Mouse (Mus musculus): ENCODE data around the gene Rapgefl1. TPM values are rescaled to one million over a fixed set of nuclear protein-coding genes. Genes with fewer than 3 reads are reported as not detected.

The Rapgefl1 gene
- polyA plus RNA-seq, 1 experiment from 2014 or later: 1.1 TPM

DNA sequence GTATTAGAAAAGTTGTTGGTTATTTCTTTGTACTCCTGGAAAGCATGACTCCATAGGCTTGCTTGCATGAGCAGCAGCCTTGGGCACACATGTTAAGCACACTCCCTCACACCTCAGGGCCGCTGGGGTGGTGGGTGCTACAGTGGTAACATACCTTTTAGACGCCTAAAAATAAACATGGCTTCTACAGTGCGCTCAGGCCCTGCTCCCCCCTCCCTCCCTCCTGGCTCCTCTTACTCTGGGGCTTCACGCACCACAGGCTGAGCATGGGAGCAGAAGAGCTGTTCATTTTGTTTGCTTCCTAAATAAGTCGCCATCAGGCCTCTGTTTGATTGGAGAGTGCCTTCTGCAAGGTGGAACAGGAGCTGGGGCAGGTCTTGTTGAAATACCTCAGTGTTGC, 39.3 kb upstream of the Rapgefl1 start:
- H3K9me3 ChIP-seq (replicated peaks; ENCODE audit: control insufficient read depth, low read length): no peaks in the 10 kb centered on the region
- DNase-seq (ENCODE audit: low spot score) (no peak), ATAC-seq (replicated peaks; ENCODE audit: insufficient number of reproducible peaks, low FRiP score, low TSS enrichment, low read depth) (no peak)
- 0 out of 2 replicates have a peak, but pooled peaks cover 2% of the 10 kb centered on the region for H3K4me1 ChIP-seq (ENCODE audit: control insufficient read depth, insufficient read depth, low read length)
- no peaks in the 10 kb centered on the region for H3K27me3 ChIP-seq (ENCODE audit: control insufficient read depth, insufficient read depth, low read length)
- peak overlapping the region; percentile 99 for H3K9ac ChIP-seq (replicated peaks; ENCODE audit: low read length)
- 20% methylated on average over 5 of the region's 5 CpGs for WGBS
- H3K4me3 ChIP-seq (ENCODE audit: low read depth, low read length): peak overlapping the region; percentile 97
- no peak overlapping the region for H3K27ac ChIP-seq (replicated peaks; ENCODE audit: low read depth, low read length)
- peak overlapping the region; percentile 84 for H3K4me2 ChIP-seq (ENCODE audit: low read depth, low read length)
- H3K36me3 ChIP-seq (replicated peaks; ENCODE audit: control insufficient read depth, insufficient read depth, low read depth, low read length): peaks cover 4% of the 10 kb centered on the region

DNA sequence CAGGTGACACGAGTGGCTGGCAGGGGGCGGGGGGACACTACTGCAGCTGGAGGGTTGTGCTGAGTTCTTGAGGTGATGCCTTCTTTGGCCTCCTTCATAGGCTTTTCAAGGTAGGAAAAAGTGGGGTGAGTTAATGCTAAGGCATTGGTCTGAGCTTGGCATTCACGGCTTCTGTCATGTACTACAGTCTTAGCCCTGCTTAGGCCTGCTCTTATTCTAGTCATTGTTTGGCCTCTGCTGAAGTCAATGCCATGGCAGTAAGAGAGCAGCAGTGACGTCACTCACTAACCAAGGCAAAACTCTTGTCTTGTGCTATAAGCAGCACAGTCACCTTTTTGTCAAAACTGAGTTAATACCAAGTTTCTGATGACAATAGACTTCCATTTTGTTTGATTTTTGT, 38.7 kb upstream of the Rapgefl1 start:
- Histone ChIP-seq H3K36me3 (replicated peaks; ENCODE audit: control insufficient read depth, insufficient read depth, low read depth, low read length) (peaks cover 6% of the 10 kb centered on the region), H3K4me2 (ENCODE audit: low read depth, low read length) (peak overlapping the region; percentile 84), H3K27me3 (ENCODE audit: control insufficient read depth, insufficient read depth, low read length) (no peaks in the 10 kb centered on the region), H3K9ac (replicated peaks; ENCODE audit: low read length) (no peak overlapping the region), H3K4me3 (ENCODE audit: low read depth, low read length) (peak overlapping the region; percentile 97), H3K9me3 (replicated peaks; ENCODE audit: control insufficient read depth, low read length) (no peaks in the 10 kb centered on the region), H3K27ac (replicated peaks; ENCODE audit: low read depth, low read length) (no peak overlapping the region), H3K4me1 (ENCODE audit: control insufficient read depth, insufficient read depth, low read length) (0 out of 2 replicates have a peak, but pooled peaks cover 2% of the 10 kb centered on the region)
- ATAC-seq (replicated peaks; ENCODE audit: insufficient number of reproducible peaks, low FRiP score, low TSS enrichment, low read depth) (no peak), DNase-seq (ENCODE audit: low spot score) (no peak)
- whole genome bisulfite sequencing: 62% methylated on average over 4 of the region's 4 CpGs

DNA sequence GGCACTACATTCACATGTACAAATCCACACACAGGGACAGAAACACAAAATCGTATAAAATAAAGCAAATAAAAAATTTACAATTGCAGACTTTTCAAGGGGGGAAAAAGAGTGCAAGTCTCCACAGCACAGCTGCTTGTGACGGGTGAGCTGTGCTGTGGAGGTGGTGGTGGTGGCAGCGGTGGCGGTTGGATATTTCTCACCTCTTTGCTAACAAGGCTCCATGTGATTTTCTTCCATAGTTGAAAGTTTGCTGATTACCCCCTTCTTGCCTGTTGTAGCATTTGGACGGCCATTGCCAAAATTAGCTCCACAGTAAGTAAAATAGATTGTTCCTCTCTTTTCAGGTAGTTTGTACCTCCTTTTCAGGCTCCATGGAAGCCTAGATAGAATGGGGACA, 32.0 kb upstream of the Rapgefl1 start, which contains the start of gene Casc3:
TSS of gene Casc3 (plus strand) at position 301 of the 400 bp plus-strand sequence.
- Histone ChIP-seq H3K4me1 (ENCODE audit: control insufficient read depth, insufficient read depth, low read length) (no peaks in the 10 kb centered on the region), H3K36me3 (replicated peaks; ENCODE audit: control insufficient read depth, insufficient read depth, low read depth, low read length) (peaks cover 7% of the 10 kb centered on the region), H3K9ac (replicated peaks; ENCODE audit: low read length) (no peak within 1 kb of the TSS), H3K27ac (replicated peaks; ENCODE audit: low read depth, low read length) (no peak within 1 kb of the TSS), H3K27me3 (ENCODE audit: control insufficient read depth, insufficient read depth, low read length) (no peaks in the 10 kb centered on the region), H3K9me3 (replicated peaks; ENCODE audit: control insufficient read depth, low read length) (no peaks in the 10 kb centered on the region), H3K4me2 (ENCODE audit: low read depth, low read length) (no peak within 1 kb of the TSS), H3K4me3 (ENCODE audit: low read depth, low read length) (no peak within 1 kb of the TSS)
- DNase-seq (ENCODE audit: low spot score) (no peak), ATAC-seq (replicated peaks; ENCODE audit: insufficient number of reproducible peaks, low FRiP score, low TSS enrichment, low read depth) (no peak)
- 93% methylated on average over 5 of the region's 5 CpGs for WGBS

DNA sequence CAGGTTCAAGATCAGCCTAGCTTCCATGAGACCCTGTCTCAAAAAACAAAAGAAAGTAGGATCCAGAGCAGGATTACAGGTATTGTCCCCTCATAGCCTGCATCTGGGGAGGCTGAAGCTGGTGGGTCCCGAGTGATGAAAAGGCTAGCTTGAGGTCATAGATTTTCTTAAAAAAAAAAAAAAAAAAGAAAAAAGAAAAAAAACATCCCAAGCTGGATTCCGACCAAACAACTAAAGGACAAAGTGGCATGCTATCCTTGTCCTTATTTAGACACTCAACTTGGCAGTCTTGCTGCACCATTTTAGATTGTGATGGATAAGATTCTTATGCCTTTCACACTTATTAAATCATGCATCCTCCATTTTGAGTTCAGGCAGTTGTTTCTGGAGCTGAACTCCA, 28.2 kb upstream of the Rapgefl1 start:
- Histone ChIP-seq H3K4me1 (ENCODE audit: control insufficient read depth, insufficient read depth, low read length) (no peaks in the 10 kb centered on the region), H3K4me2 (ENCODE audit: low read depth, low read length) (no peak overlapping the region), H3K9me3 (replicated peaks; ENCODE audit: control insufficient read depth, low read length) (no peaks in the 10 kb centered on the region), H3K9ac (replicated peaks; ENCODE audit: low read length) (no peak overlapping the region), H3K27me3 (ENCODE audit: control insufficient read depth, insufficient read depth, low read length) (no peaks in the 10 kb centered on the region), H3K36me3 (replicated peaks; ENCODE audit: control insufficient read depth, insufficient read depth, low read depth, low read length) (peaks cover 4% of the 10 kb centered on the region), H3K4me3 (ENCODE audit: low read depth, low read length) (no peak overlapping the region), H3K27ac (replicated peaks; ENCODE audit: low read depth, low read length) (no peak overlapping the region)
- no peak for ATAC-seq (replicated peaks; ENCODE audit: insufficient number of reproducible peaks, low FRiP score, low TSS enrichment, low read depth)
- 80% methylated on average over 2 of the region's 2 CpGs for WGBS
- DNase-seq (ENCODE audit: low spot score): no peak

DNA sequence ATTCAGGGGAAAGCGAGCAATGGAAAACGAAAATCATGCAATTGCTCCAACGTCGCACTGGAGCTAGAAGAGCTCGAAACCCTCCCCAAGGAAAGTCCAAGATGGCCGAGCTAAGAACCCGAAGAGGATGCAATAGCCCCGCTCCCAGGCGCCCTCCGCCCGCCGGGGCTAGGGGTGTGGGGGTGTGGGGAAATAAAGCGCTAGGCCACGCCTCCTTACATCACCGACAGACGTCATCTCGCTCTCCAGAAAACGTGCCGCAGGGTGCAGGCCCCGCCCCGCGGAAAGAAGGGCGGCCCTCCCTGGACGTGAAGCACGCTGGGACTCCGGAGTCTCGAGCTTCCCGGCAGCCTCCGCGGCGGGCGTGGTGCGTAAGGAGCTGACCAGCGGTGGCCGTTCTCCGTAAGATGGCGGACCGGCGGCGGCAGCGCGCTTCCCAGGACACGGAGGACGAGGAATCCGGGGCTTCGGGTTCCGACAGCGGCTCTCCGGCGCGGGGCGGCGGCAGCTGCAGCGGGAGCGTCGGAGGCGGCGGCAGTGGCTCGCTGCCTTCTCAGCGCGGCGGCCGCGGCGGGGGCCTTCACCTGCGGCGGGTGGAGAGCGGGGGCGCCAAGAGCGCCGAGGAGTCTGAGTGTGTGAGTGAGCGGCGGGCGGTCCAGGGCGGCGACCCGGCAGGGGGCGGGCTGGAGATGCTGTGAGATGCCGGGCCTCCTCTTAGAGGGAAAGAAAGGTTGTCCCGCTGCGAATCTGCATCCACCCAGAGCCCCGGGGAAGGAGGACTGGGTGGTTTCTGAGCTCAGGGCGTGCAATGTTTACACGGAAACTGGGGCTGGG, 26.9 kb upstream of the Rapgefl1 start:
- H3K4me3 ChIP-seq (ENCODE audit: low read depth, low read length): peak overlapping the region; percentile 92
- ATAC-seq (replicated peaks; ENCODE audit: insufficient number of reproducible peaks, low FRiP score, low TSS enrichment, low read depth) (peak; percentile 98), DNase-seq (ENCODE audit: low spot score) (peak; percentile 99)
- WGBS: under 1% methylated on average over 78 of the region's 84 CpGs
- H3K4me2 ChIP-seq (ENCODE audit: low read depth, low read length): peak overlapping the region; percentile 78
- H3K36me3 ChIP-seq (replicated peaks; ENCODE audit: control insufficient read depth, insufficient read depth, low read depth, low read length): peaks cover 4% of the 10 kb centered on the region; the same call in 1 of the 2 replicates
- no peaks in the 10 kb centered on the region for H3K4me1 ChIP-seq (ENCODE audit: control insufficient read depth, insufficient read depth, low read length)
- H3K27ac ChIP-seq (replicated peaks; ENCODE audit: low read depth, low read length): peak overlapping the region; percentile 97
- H3K27me3 ChIP-seq (ENCODE audit: control insufficient read depth, insufficient read depth, low read length): no peaks in the 10 kb centered on the region
- peak overlapping the region; percentile 95 for H3K9ac ChIP-seq (replicated peaks; ENCODE audit: low read length)
- H3K9me3 ChIP-seq (replicated peaks; ENCODE audit: control insufficient read depth, low read length): no peaks in the 10 kb centered on the region

DNA sequence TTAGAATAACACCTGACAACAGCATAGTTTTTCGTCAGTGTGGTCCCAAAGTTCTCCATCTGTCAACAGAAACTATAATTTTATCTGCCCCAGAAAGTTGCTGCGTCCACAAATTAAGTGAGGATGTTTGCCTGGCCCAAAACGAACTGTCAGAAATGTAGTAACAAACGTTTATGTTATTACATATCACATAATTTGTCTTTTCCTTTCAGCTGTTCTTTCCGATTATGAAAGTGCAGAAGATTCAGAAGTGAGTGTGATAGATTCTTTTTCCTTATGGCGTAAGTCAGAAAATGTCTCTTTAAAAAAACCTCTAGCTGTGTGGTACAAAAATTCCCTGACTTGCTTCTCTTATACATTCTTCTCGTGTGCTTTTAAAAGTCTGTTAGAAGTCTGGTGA, 25.9 kb upstream of the Rapgefl1 start:
- ATAC-seq (replicated peaks; ENCODE audit: insufficient number of reproducible peaks, low FRiP score, low TSS enrichment, low read depth) (no peak), DNase-seq (ENCODE audit: low spot score) (no peak)
- Histone ChIP-seq H3K4me3 (ENCODE audit: low read depth, low read length) (peak overlapping the region; percentile 92), H3K4me2 (ENCODE audit: low read depth, low read length) (peak overlapping the region; percentile 78), H3K4me1 (ENCODE audit: control insufficient read depth, insufficient read depth, low read length) (no peaks in the 10 kb centered on the region), H3K36me3 (replicated peaks; ENCODE audit: control insufficient read depth, insufficient read depth, low read depth, low read length) (no peaks in the 10 kb centered on the region; the same call in 1 of the 2 replicates), H3K9me3 (replicated peaks; ENCODE audit: control insufficient read depth, low read length) (no peaks in the 10 kb centered on the region), H3K9ac (replicated peaks; ENCODE audit: low read length) (peak overlapping the region; percentile 95), H3K27ac (replicated peaks; ENCODE audit: low read depth, low read length) (no peak overlapping the region), H3K27me3 (ENCODE audit: control insufficient read depth, insufficient read depth, low read length) (no peaks in the 10 kb centered on the region)
- 71% methylated on average over 7 of the region's 7 CpGs for WGBS

DNA sequence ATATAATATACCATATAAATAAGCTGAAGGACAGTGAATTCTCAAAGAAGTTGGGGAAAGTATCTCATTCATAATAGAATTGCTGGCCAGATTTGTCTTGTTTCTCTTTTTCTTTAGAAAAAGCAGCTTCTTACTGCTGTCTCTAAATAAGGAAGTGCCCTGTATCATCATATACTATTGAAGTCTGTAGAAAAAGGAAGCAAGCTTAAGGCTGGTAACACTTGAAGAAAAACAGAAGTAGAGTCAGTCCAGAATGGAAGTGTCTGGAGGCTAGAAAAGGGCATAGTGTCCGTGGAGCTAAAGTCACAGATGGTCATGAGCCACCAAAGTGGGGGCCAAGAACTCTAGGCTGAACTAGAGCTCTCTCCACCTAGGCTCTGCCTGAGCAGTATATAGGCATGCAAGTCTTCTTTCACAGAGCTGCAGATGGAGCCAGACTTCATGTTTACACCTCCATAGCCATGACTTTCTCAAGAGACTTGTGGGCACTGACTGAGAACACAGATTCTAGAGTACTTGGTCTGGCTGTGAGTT, 19.8 kb upstream of the Rapgefl1 start:
- no peak for ATAC-seq (replicated peaks; ENCODE audit: insufficient number of reproducible peaks, low FRiP score, low TSS enrichment, low read depth)

DNA sequence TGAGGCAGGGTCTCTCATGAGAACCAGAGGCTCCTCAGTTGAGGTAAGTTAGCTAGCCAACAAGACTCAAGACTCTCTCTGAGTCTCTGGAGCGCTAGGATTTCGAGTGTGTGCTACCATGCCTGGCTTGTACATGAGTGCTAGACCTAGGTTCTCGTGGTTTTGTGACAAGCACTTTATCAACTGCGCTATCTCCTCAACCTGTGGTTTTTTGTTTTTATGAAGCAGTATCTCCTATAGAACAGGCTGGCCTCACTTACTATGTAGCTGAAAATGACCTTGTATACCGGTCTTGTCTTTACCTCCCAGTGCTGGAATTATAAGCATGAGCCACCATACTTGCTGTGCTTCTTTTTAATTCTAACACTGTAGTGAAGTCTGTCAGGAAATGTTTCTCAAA, 15.6 kb upstream of the Rapgefl1 start:
- Histone ChIP-seq H3K4me3 (ENCODE audit: low read depth, low read length) (no peak overlapping the region), H3K27me3 (ENCODE audit: control insufficient read depth, insufficient read depth, low read length) (no peaks in the 10 kb centered on the region), H3K9me3 (replicated peaks; ENCODE audit: control insufficient read depth, low read length) (no peaks in the 10 kb centered on the region), H3K4me2 (ENCODE audit: low read depth, low read length) (no peak overlapping the region), H3K36me3 (replicated peaks; ENCODE audit: control insufficient read depth, insufficient read depth, low read depth, low read length) (peaks cover 27% of the 10 kb centered on the region), H3K27ac (replicated peaks; ENCODE audit: low read depth, low read length) (no peak overlapping the region), H3K9ac (replicated peaks; ENCODE audit: low read length) (no peak overlapping the region), H3K4me1 (ENCODE audit: control insufficient read depth, insufficient read depth, low read length) (no peaks in the 10 kb centered on the region)
- ATAC-seq (replicated peaks; ENCODE audit: insufficient number of reproducible peaks, low FRiP score, low TSS enrichment, low read depth) (no peak), DNase-seq (ENCODE audit: low spot score) (no peak)
- WGBS: 91% methylated on average over 5 of the region's 5 CpGs

More for the DNA sequence above, 19.8 kb upstream of the Rapgefl1 start:
- 90% methylated on average over 1 of the region's 1 CpGs for WGBS
- Histone ChIP-seq H3K27me3 (ENCODE audit: control insufficient read depth, insufficient read depth, low read length) (no peaks in the 10 kb centered on the region), H3K4me2 (ENCODE audit: low read depth, low read length) (no peak overlapping the region), H3K9me3 (replicated peaks; ENCODE audit: control insufficient read depth, low read length) (no peaks in the 10 kb centered on the region), H3K27ac (replicated peaks; ENCODE audit: low read depth, low read length) (no peak overlapping the region), H3K4me3 (ENCODE audit: low read depth, low read length) (no peak overlapping the region), H3K9ac (replicated peaks; ENCODE audit: low read length) (no peak overlapping the region), H3K36me3 (replicated peaks; ENCODE audit: control insufficient read depth, insufficient read depth, low read depth, low read length) (peaks cover 19% of the 10 kb centered on the region), H3K4me1 (ENCODE audit: control insufficient read depth, insufficient read depth, low read length) (no peaks in the 10 kb centered on the region)
- DNase-seq (ENCODE audit: low spot score): no peak
